Mouse (Mus musculus): ENCODE measurements around the gene Mob3b. TPM values are rescaled to one million over a fixed set of nuclear protein-coding genes. Genes with fewer than 3 reads are reported as not detected.
A peak's percentile ranks its signal among the peaks of the same experiment; 100 is the strongest.

Mob3b gene
- polyA plus RNA-seq, 1 experiment from 2014 or later = 14.7 TPM

DNA sequence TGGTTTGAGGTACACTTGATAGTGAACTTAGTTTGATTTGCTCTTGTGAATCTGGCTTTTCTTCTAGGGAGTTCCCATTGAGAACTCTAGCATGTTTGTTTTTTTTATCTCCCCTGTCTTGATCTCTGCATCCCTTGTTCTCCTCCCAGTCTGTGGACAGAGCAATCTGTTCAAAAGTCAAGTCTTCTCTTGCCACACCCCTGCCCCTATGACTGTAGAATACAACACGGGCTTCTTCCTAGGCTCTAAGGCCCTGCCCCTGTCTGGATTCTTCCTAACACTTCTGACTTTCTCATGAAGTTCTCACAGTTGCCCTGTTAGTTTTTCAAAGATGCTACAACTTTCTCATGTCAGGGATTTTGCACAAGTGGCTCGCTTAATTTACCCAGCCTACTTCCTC, 102.9 kb downstream of the Mob3b start:
- no peak overlapping the region for H3K27ac ChIP-seq (ENCODE audit: low read length)
- H3K4me3 ChIP-seq (ENCODE audit: low read length) = no peak overlapping the region
- 76% methylated on average over 2 of the region's 2 CpGs for WGBS
- no peaks in the 10 kb centered on the region for H3K27me3 ChIP-seq (ENCODE audit: insufficient read depth, low read length)
- no peak overlapping the region for H3K9ac ChIP-seq (replicated peaks; ENCODE audit: low read length)
- H3K4me2 ChIP-seq (replicated peaks; ENCODE audit: low read depth, low read length) = no peak overlapping the region
- no peak for ATAC-seq (ENCODE audit: low FRiP score, low TSS enrichment)
- H3K4me1 ChIP-seq (ENCODE audit: insufficient read depth, low read length) = peaks cover 28% of the 10 kb centered on the region
- H3K9me3 ChIP-seq (ENCODE audit: low read length) = no peaks in the 10 kb centered on the region
- no peaks in the 10 kb centered on the region for H3K36me3 ChIP-seq (ENCODE audit: insufficient read depth, low read length)

DNA sequence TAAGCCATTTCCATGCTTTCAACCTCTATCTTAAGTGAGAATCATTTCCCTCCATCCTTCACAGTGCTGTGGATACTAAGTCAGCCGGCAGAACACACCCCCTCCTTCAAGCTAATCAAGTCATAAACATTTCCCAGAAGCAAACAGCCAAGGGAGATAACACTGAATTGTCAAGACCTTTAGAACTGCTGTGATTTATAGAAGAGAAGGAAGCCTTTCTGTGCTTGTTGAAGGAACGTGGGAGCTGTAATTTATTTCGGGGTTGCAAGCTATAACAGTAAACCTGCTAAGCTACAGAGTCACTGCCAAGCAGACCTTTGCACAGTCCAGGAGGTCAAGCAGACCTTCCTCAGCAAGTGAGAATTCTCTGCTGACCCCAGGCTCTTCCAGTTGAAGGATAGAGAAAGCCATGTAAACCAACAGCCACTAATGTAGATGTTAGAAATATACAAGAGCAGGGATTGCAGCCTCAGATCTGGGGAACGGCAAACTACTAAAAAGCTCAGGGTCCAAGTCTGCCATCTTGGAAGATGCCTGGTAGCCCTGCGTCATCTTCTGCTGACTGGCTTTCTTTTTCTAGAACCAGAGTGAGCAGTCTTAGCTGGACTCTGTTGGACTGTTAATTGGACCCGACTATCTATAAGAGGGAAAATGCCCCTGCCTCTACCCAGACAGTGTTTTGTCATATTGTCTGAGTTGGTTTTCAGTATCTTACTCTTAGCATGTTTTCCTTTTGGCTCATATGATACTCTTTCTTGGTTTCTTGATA, 104.9 kb downstream of the Mob3b start:
- H3K27ac ChIP-seq (ENCODE audit: low read length) = no peak overlapping the region
- ATAC-seq (ENCODE audit: low FRiP score, low TSS enrichment) = peak; percentile 64

DNA sequence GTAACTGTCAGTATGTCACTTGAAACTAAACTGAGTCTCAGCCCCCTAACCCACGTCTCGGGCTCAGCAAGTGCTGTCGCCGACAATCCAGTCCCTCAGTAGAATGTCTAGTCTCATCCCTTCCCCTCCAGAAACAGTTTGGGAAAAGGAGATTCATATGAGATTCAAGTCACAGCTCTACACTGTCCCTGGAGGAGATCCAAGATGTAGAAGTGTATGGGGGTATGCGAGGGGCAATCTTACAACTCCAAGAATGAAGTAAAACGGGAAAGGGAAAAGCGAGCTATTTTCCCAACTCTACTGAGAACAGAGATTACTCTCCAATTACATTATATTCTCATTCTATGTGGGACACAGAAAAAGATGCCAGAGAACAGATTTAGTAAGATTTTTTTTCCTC, 106.1 kb downstream of the Mob3b start:
- 68% methylated on average over 7 of the region's 7 CpGs for WGBS
- H3K4me3 ChIP-seq (ENCODE audit: low read length) = no peak overlapping the region

More for the DNA sequence above, 104.9 kb downstream of the Mob3b start:
- H3K27me3 ChIP-seq (ENCODE audit: insufficient read depth, low read length) = no peaks in the 10 kb centered on the region
- no peak overlapping the region for H3K4me3 ChIP-seq (ENCODE audit: low read length)
- peaks cover 29% of the 10 kb centered on the region for H3K4me1 ChIP-seq (ENCODE audit: insufficient read depth, low read length)
- no peak overlapping the region for H3K9ac ChIP-seq (replicated peaks; ENCODE audit: low read length)
- WGBS = 34% methylated on average over 6 of the region's 6 CpGs
- no peaks in the 10 kb centered on the region for H3K9me3 ChIP-seq (ENCODE audit: low read length)
- H3K36me3 ChIP-seq (ENCODE audit: insufficient read depth, low read length) = no peaks in the 10 kb centered on the region
- no peak overlapping the region for H3K4me2 ChIP-seq (replicated peaks; ENCODE audit: low read depth, low read length)

DNA sequence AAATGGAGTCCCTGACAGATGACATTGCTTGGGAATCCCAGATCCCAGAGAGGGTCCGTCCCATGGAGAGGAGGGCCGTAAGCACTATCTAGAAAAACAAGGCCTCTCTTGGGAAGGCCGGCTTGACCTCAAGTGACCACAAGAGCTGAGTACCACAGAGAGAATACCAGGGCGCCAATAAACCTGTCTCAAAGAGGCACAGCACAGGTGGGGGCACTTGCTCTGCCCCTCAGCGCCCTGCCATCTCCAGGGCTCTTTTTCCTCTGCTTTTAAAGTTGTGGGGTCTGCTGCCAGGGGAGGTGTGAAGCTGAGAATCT, 107.6 kb downstream of the Mob3b start:
- Histone ChIP-seq H3K9ac (replicated peaks; ENCODE audit: low read length) (no peak overlapping the region), H3K27ac (ENCODE audit: low read length) (no peak overlapping the region), H3K4me2 (replicated peaks; ENCODE audit: low read depth, low read length) (no peak overlapping the region), H3K36me3 (ENCODE audit: insufficient read depth, low read length) (no peaks in the 10 kb centered on the region), H3K4me1 (ENCODE audit: insufficient read depth, low read length) (peaks cover 29% of the 10 kb centered on the region), H3K9me3 (ENCODE audit: low read length) (no peaks in the 10 kb centered on the region), H3K27me3 (ENCODE audit: insufficient read depth, low read length) (no peaks in the 10 kb centered on the region), H3K4me3 (ENCODE audit: low read length) (no peak overlapping the region)
- 31% methylated on average over 5 of the region's 5 CpGs for WGBS
- 0 out of 2 replicates have a peak, but pooled peaks have one; percentile 49 for ATAC-seq (ENCODE audit: low FRiP score, low TSS enrichment)

More for the DNA sequence above, 106.1 kb downstream of the Mob3b start:
- Histone ChIP-seq H3K9ac (replicated peaks; ENCODE audit: low read length) (no peak overlapping the region), H3K9me3 (ENCODE audit: low read length) (no peaks in the 10 kb centered on the region), H3K27ac (ENCODE audit: low read length) (no peak overlapping the region), H3K27me3 (ENCODE audit: insufficient read depth, low read length) (no peaks in the 10 kb centered on the region), H3K4me2 (replicated peaks; ENCODE audit: low read depth, low read length) (no peak overlapping the region), H3K4me1 (ENCODE audit: insufficient read depth, low read length) (peaks cover 29% of the 10 kb centered on the region), H3K36me3 (ENCODE audit: insufficient read depth, low read length) (no peaks in the 10 kb centered on the region)
- no peak for ATAC-seq (ENCODE audit: low FRiP score, low TSS enrichment)

DNA sequence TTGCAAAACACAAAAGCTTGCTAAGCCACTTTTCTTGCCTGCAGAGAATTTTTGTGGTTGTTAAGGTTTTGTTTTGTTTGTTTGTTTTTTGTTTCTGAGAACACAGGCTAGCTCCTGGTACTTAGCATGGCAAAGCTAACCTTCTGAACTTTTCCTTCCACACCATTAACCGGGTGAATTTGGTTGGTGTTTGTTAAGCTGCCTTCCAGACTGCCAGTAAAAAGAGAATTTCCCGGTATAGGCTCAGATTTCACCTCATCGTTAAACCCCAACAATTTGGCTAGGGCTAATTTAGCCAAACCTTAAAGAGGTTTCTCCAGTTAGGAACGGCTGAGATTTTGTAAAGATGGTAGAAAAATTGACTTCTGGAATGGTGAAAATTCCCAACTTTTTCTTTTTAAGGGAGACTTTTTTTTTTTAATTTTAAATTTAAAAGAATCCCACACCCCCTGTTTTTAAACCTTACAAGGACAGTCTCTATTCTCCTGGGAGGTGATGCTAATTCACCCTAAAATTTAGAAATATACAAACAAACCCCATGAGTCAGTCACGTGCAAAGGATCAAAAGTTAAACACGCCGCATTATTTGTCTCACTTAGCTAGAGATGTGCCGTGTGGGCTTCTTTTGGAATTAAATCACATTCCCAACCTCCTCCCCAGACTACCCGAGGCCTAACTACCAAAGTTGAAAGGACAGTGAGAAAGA, 108.1 kb downstream of the Mob3b start:
- no peak overlapping the region for H3K27ac ChIP-seq (ENCODE audit: low read length)
- no peak overlapping the region for H3K9ac ChIP-seq (replicated peaks; ENCODE audit: low read length)
- 39% methylated on average over 9 of the region's 9 CpGs for WGBS
- no peak for ATAC-seq (ENCODE audit: low FRiP score, low TSS enrichment)
- peaks cover 29% of the 10 kb centered on the region for H3K4me1 ChIP-seq (ENCODE audit: insufficient read depth, low read length)
- no peaks in the 10 kb centered on the region for H3K27me3 ChIP-seq (ENCODE audit: insufficient read depth, low read length)
- H3K36me3 ChIP-seq (ENCODE audit: insufficient read depth, low read length) = no peaks in the 10 kb centered on the region
- no peak overlapping the region for H3K4me2 ChIP-seq (replicated peaks; ENCODE audit: low read depth, low read length)
- H3K4me3 ChIP-seq (ENCODE audit: low read length) = no peak overlapping the region
- no peaks in the 10 kb centered on the region for H3K9me3 ChIP-seq (ENCODE audit: low read length)

DNA sequence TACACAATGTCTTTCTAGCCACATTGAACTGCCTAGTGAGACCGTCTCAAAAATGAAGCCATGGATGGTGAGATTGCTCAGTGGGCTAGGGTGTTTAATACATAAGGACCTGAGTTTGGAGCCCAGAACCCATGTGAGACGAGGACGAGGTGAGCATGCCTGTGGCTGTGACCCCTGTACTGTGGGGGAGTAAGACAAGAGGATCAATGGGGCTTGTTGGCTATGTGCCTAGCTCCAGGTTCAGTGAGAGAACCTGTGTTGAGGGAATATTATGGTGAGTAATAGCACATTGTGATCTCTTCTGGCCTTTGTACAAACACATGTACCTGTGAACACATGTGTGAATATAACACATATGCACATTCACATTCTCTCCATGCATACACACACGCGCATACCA, 116.4 kb downstream of the Mob3b start:
- Histone ChIP-seq H3K9ac (replicated peaks; ENCODE audit: low read length) (no peak overlapping the region), H3K9me3 (ENCODE audit: low read length) (no peaks in the 10 kb centered on the region), H3K27me3 (ENCODE audit: insufficient read depth, low read length) (no peaks in the 10 kb centered on the region), H3K27ac (ENCODE audit: low read length) (no peak overlapping the region), H3K4me2 (replicated peaks; ENCODE audit: low read depth, low read length) (no peak overlapping the region), H3K4me1 (ENCODE audit: insufficient read depth, low read length) (no peaks in the 10 kb centered on the region), H3K36me3 (ENCODE audit: insufficient read depth, low read length) (no peaks in the 10 kb centered on the region), H3K4me3 (ENCODE audit: low read length) (no peak overlapping the region)
- ATAC-seq (ENCODE audit: low FRiP score, low TSS enrichment) = no peak
- 87% methylated on average over 5 of the region's 5 CpGs for WGBS

DNA sequence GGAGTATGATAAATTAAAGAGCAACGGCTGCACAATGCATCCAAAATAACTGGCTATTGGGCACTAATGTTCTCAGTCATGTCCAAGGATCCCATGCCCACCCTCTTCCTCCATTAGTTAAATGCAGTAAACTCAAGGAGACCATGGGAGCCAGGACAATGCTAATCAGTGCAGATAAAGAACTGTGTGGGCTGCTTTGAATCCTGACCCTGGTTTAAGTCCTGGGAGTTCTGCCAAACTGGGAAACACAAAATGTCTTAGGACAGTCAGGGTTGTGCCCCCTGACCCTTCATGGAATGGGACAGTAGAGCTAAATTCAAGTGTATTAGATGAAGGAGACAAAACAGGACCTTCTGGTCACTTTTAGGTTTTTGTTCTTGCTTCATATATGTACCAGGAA, 117.0 kb downstream of the Mob3b start:
- no peaks in the 10 kb centered on the region for H3K4me1 ChIP-seq (ENCODE audit: insufficient read depth, low read length)
- H3K9me3 ChIP-seq (ENCODE audit: low read length) = no peaks in the 10 kb centered on the region
- WGBS = 64% methylated on average over 1 of the region's 1 CpGs
- no peaks in the 10 kb centered on the region for H3K36me3 ChIP-seq (ENCODE audit: insufficient read depth, low read length)
- no peak overlapping the region for H3K9ac ChIP-seq (replicated peaks; ENCODE audit: low read length)
- ATAC-seq (ENCODE audit: low FRiP score, low TSS enrichment) = no peak
- H3K4me2 ChIP-seq (replicated peaks; ENCODE audit: low read depth, low read length) = no peak overlapping the region
- H3K27ac ChIP-seq (ENCODE audit: low read length) = no peak overlapping the region
- H3K27me3 ChIP-seq (ENCODE audit: insufficient read depth, low read length) = no peaks in the 10 kb centered on the region
- no peak overlapping the region for H3K4me3 ChIP-seq (ENCODE audit: low read length)

DNA sequence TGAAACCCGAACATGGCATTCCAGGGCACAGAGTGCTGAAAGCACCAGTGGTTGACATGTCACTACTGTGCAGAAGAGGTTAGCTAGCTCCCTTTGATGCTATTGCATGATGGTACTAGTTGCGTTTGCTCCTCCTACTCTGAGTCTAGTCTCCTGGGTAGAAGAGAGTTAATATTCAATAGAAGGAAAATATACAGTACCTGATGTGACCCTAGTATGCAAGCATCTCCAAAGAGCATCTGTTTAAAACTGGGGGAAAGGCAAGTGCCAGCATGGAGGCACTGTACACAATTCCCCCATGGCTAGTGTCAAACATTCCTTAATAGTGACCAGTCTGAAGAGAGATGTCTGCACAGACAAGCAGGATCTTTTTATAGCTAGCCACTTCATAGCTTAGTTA, 119.5 kb downstream of the Mob3b start:
- Histone ChIP-seq H3K27me3 (ENCODE audit: insufficient read depth, low read length) (no peaks in the 10 kb centered on the region), H3K9me3 (ENCODE audit: low read length) (no peaks in the 10 kb centered on the region), H3K27ac (ENCODE audit: low read length) (no peak overlapping the region), H3K4me2 (replicated peaks; ENCODE audit: low read depth, low read length) (no peak overlapping the region), H3K36me3 (ENCODE audit: insufficient read depth, low read length) (no peaks in the 10 kb centered on the region), H3K4me3 (ENCODE audit: low read length) (no peak overlapping the region), H3K4me1 (ENCODE audit: insufficient read depth, low read length) (peaks cover 3% of the 10 kb centered on the region; the same call in 1 of the 2 replicates), H3K9ac (replicated peaks; ENCODE audit: low read length) (no peak overlapping the region)
- WGBS = 68% methylated on average over 2 of the region's 2 CpGs
- no peak for ATAC-seq (ENCODE audit: low FRiP score, low TSS enrichment)

DNA sequence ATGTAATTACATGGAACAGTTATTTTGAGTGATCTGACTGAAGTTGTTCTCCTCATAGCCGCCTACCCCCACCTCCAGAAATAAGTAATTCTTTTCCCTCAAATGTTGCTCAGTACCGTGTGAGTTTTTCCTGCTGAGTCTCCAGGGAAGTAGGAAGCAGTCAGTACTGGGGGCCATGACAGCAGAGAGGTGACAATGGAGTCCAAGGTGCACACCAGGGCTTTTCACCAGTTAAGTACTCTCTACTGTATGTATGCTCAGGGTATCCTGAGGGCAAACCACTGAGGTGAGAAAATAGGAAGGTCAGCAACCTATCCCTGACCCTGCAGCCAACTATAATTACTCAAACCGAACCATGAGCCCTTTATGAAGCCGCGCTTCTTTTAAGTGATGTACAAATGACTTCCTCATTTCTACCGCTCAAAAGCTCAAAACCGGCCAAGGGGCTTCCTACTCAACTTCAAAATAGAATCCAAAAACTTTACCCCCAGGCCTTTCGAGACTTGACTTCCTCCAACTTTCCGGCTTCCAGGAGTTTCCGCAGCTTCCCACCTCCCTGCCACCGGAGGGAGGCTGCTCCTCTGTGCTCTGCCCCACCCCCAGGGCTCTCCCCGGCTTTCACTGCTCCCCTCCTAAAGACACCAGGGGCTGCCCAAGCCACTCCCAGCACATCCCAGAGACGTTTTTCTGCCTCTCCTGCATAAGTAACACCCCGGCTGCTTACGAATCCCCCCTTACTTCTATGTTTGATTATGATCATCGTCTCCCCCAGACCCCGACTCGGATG, 122.6 kb downstream of the Mob3b start:
- ATAC-seq (ENCODE audit: low FRiP score, low TSS enrichment) = 0 out of 2 replicates have a peak, but pooled peaks have one; percentile 51
- no peak overlapping the region for H3K27ac ChIP-seq (ENCODE audit: low read length)
- peaks cover 8% of the 10 kb centered on the region for H3K4me1 ChIP-seq (ENCODE audit: insufficient read depth, low read length)
- 48% methylated on average over 18 of the region's 18 CpGs for WGBS
- no peaks in the 10 kb centered on the region for H3K9me3 ChIP-seq (ENCODE audit: low read length)
- H3K9ac ChIP-seq (replicated peaks; ENCODE audit: low read length) = no peak overlapping the region
- H3K4me3 ChIP-seq (ENCODE audit: low read length) = no peak overlapping the region
- H3K36me3 ChIP-seq (ENCODE audit: insufficient read depth, low read length) = no peaks in the 10 kb centered on the region
- H3K27me3 ChIP-seq (ENCODE audit: insufficient read depth, low read length) = no peaks in the 10 kb centered on the region
- 0 out of 2 replicates have a peak overlapping the region, but pooled peaks have one; percentile 24 for H3K4me2 ChIP-seq (replicated peaks; ENCODE audit: low read depth, low read length)
